Mouse (Mus musculus) ES-Bruce4 (cell line): Measurements from ENCODE around the gene Gm3448. TPM values are rescaled to one million over a fixed set of nuclear protein-coding genes. Genes with fewer than 3 reads are reported as not detected.
A peak's percentile ranks its signal among the peaks of the same experiment; 100 is the strongest.

Source experiments
- H3K27ac ChIP-seq: 2 replicates; pipeline ENCODE4 v1.5.1; 2012; ENCODE audit warnings: low read length, inconsistent platforms; ENCODE audit not compliant: insufficient read depth
- H3K27me3 ChIP-seq: 2 replicates; pipeline ENCODE4 v1.6.1; 2012; ENCODE audit warnings: mild to moderate bottlenecking, low read length, inconsistent platforms; ENCODE audit not compliant: control insufficient read depth, poor library complexity, insufficient read depth, severe bottlenecking
- H3K36me3 ChIP-seq: 2 replicates; pipeline ENCODE4 v1.6.1; 2012; ENCODE audit warnings: inconsistent platforms, mild to moderate bottlenecking, low read length, moderate library complexity; ENCODE audit not compliant: control insufficient read depth, poor library complexity, insufficient read depth, severe bottlenecking
- H3K4me1 ChIP-seq: one replicate; pipeline ENCODE4 v1.8.1; 2011; ENCODE audit warnings: low read length; ENCODE audit not compliant: control insufficient read depth, insufficient read depth
- H3K4me3 ChIP-seq: 2 replicates; pipeline ENCODE4 v1.5.1; 2011; ENCODE audit warnings: low read depth, mild to moderate bottlenecking, low read length
- H3K9ac ChIP-seq: 2 replicates; pipeline ENCODE4 v1.6.1; 2012; ENCODE audit warnings: low read depth, mild to moderate bottlenecking, inconsistent platforms; ENCODE audit not compliant: poor library complexity, severe bottlenecking
- H3K9me3 ChIP-seq: replicated peaks from 2 replicates; pipeline ENCODE4 v1.6.1; 2012; ENCODE audit warnings: mild to moderate bottlenecking, low read length, inconsistent platforms; ENCODE audit not compliant: control insufficient read depth, poor library complexity, insufficient read depth, severe bottlenecking
- CTCF ChIP-seq: IDR thresholded peaks from one replicate; pipeline ENCODE4 v1.8.1; 2011; ENCODE audit warnings: low read depth, low read length
- EP300 ChIP-seq: IDR thresholded peaks from 2 replicates; pipeline ENCODE4 v1.6.1; 2011; ENCODE audit warnings: low read depth, low read length; ENCODE audit not compliant: insufficient read depth
- POLR2A ChIP-seq: IDR thresholded peaks from one replicate; pipeline ENCODE4 v1.8.1; 2011; ENCODE audit warnings: low read length; ENCODE audit not compliant: insufficient read depth
- polyA plus RNA-seq: library from polyadenylated mRNA; stranded (reverse); fragments of >200 nt; gene quantifications from 2 replicates; pipeline ENCODE4 v1.2.4, GENCODE M21; 2011; ENCODE audit warnings: low read depth; ENCODE audit not compliant: missing spikeins, insufficient read depth, insufficient read length

Gene Gm3448
- polyA plus RNA-seq, 1 experiment = 6.9 TPM

DNA sequence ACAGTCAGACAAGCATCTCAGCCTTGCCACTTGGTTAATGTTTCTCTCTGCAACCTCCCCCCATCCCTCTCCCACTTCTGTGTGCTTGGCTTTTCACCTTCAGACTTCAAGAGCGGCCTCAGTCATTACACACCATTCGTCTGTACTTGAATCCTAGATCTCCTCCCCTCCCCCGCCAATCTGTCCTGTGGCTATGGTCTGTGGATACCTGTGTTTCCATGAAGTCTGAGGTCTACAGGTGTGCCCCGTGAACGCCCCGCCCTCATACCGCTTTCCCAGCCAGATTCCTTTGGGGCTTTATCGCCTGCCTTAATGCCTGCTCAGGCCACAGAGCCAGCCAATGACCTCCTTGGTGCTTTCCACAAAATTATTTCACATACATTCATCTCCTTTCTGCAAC, 33.7 kb upstream of the Gm3448 start:
- no peaks in the 10 kb centered on the region for H3K4me1 ChIP-seq
- no peak overlapping the region for H3K4me3 ChIP-seq
- no peaks in the 10 kb centered on the region for H3K9me3 ChIP-seq
- no peaks in the 10 kb centered on the region for H3K27me3 ChIP-seq
- TF ChIP-seq EP300 (no peak), CTCF (no peak), POLR2A (no peak)
- H3K9ac ChIP-seq = no peak overlapping the region
- H3K36me3 ChIP-seq = no peaks in the 10 kb centered on the region
- no peak overlapping the region for H3K27ac ChIP-seq

DNA sequence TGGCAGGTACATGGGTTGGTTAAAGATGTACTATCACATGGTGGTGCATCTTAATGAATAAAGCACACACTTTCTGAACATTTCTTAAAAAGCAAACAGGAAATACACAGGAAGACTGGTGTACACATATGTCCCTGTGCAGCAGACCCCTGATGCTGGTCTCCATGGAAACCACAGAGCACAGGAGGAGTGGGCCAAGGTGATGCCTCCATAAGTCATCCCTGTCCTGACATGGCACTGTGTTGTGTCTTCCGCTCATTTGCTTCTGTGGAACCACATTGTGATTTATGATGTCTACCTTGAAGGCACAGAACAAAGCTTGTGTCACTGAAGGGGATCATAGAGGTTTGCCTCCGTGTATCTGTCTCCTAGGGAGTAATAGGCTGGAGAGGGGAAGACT, 30.9 kb upstream of the Gm3448 start:
- H3K27me3 ChIP-seq = no peaks in the 10 kb centered on the region
- no peak for TF ChIP-seq CTCF
- TF ChIP-seq EP300 = no peak
- TF ChIP-seq POLR2A = no peak
- H3K27ac ChIP-seq = no peak overlapping the region
- no peaks in the 10 kb centered on the region for H3K36me3 ChIP-seq
- no peaks in the 10 kb centered on the region for H3K4me1 ChIP-seq
- no peaks in the 10 kb centered on the region for H3K9me3 ChIP-seq
- H3K9ac ChIP-seq = no peak overlapping the region
- H3K4me3 ChIP-seq = no peak overlapping the region

DNA sequence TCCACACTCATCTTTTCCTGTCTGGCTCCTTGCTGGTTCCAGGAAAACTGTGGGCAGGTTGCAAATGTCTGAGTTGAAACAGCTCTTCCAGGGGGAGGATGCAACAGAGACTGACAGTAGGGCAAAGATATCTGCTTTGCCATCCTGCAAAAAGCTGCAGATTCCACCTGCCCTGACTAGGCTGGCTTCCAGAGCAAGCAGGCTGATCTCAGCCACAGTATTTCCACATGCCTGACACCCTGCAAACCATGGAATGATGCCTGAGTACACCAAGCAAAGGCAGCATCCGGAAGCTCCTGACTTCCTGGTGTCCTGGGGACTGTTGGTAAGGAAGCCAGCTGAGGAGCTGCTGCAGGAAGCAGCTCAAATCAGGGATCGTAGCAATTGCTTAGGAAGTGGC, 27.8 kb upstream of the Gm3448 start:
- no peaks in the 10 kb centered on the region for H3K4me1 ChIP-seq
- no peak overlapping the region for H3K9ac ChIP-seq
- H3K4me3 ChIP-seq = no peak overlapping the region
- H3K27ac ChIP-seq = no peak overlapping the region
- TF ChIP-seq CTCF (no peak), EP300 (no peak), POLR2A (no peak)
- no peaks in the 10 kb centered on the region for H3K27me3 ChIP-seq
- no peaks in the 10 kb centered on the region for H3K36me3 ChIP-seq
- H3K9me3 ChIP-seq = no peaks in the 10 kb centered on the region

DNA sequence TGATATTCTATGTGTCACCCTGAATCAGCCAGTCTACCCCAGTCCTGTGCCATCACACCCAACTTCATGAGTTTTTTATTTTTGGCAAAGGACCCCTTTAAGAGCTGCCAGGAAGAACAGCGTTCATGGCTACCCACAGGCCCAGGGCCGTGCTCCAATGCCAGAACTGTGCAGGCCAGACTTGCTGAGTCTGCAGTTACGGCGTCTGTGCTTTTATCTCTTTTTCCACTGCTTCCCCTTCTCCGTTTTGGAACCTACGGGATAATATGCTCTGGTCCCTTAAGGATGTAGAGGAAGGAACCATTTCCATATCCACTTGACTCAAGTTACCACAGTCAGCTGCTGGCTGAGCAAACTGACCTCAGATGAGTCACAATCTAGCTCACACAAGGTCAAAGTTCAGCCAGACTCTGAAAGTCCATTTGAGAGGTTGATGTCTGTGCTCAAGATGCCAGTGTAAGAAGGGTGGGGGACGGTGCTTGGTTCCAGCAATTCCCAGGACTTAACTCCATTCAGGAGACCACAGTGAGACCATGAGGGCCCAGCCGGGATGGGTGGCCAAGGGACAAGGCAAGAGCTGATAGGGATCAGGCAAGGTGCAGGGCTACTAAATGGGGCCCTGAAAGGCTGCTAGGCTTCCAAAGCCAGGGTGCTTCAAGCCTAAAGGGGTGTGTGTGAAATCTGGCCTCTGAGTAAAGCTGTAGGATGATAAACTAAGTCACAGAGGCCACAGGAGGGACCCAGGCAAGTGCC, 26.9 kb upstream of the Gm3448 start:
- Histone ChIP-seq H3K36me3 (0 out of 2 replicates have a peak, but pooled peaks cover 3% of the 10 kb centered on the region), H3K9me3 (no peaks in the 10 kb centered on the region), H3K4me1 (no peaks in the 10 kb centered on the region), H3K9ac (no peak overlapping the region), H3K27me3 (no peaks in the 10 kb centered on the region), H3K27ac (no peak overlapping the region), H3K4me3 (no peak overlapping the region)
- TF ChIP-seq CTCF (no peak), EP300 (no peak), POLR2A (no peak)

DNA sequence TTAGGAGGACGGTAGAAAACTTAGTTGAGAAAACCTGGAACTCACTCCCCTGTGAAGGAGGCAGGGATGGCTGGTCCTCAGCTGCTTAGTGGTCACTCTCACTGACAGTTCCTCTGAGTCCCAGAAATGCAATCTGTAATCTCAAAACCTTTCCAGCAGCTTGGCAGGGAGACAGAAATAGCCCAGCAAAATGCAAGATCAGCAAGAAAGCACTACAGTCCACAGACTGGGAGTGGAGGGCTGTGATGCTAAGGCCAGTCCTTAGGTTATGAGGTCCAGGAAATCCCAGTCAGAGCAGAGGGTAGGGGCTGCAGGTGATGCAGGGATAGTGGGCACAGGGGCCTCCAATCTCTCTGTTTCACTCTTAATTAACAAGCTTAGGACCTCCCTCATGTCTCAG, 25.6 kb upstream of the Gm3448 start:
- H3K4me3 ChIP-seq = no peak overlapping the region
- no peak for TF ChIP-seq POLR2A
- no peak for TF ChIP-seq CTCF
- TF ChIP-seq EP300 = no peak
- no peaks in the 10 kb centered on the region for H3K27me3 ChIP-seq
- no peaks in the 10 kb centered on the region for H3K4me1 ChIP-seq
- no peaks in the 10 kb centered on the region for H3K9me3 ChIP-seq
- H3K27ac ChIP-seq = no peak overlapping the region
- no peak overlapping the region for H3K9ac ChIP-seq
- H3K36me3 ChIP-seq = 0 out of 2 replicates have a peak, but pooled peaks cover 3% of the 10 kb centered on the region

DNA sequence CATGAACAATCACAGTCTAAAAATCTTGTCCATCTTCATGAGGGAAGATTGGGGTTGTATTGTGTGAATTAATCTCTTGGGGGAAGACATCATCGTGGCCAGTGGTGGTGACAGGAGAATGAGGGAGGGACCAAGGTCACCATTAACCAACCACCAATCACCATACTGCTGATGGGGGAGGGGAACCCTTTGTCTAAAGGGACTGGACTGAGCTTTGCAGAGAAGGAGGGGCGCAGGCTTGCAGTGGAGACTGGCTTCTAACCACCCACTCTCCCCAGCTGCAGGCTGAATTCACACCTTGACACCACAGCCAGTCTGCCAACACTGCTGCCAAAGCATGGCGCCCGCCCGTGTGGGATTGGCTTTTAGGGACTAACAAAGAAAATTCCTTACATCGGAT, 24.7 kb upstream of the Gm3448 start:
- TF ChIP-seq CTCF = no peak
- TF ChIP-seq EP300 = 0 out of 2 replicates have a peak, but pooled peaks have one; percentile 16
- H3K4me3 ChIP-seq = no peak overlapping the region
- no peak overlapping the region for H3K27ac ChIP-seq

More for the DNA sequence above, 24.7 kb upstream of the Gm3448 start:
- H3K36me3 ChIP-seq = 0 out of 2 replicates have a peak, but pooled peaks cover 3% of the 10 kb centered on the region
- H3K9ac ChIP-seq = no peak overlapping the region
- H3K9me3 ChIP-seq = no peaks in the 10 kb centered on the region
- no peaks in the 10 kb centered on the region for H3K27me3 ChIP-seq
- H3K4me1 ChIP-seq = no peaks in the 10 kb centered on the region
